27 mouse cellular contexts compared by ENCODE assay signal in the genomic region with DNA sequence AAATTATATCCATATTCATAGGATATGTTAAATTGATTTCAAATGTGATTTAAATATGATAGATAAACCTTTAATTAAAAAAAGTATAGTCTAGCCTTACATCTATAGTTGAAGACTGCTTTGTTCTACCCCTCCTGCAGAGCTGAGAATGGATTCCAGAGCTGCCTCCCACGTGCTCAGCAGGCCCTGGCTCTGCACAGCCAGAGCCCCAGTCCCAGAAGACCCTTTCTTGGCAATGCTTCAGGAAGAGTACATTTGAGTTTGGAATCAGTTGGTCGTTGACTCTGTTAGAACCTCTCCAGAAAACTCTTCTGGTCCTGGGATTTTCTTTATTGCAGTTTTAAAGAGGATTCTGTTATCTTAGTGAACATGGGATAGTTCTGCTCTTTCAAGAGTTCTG. TPM values are rescaled to one million over a fixed set of nuclear protein-coding genes. Genes with fewer than 3 reads are reported as not detected.
DNase-seq lines count a peak whose midpoint lies in the region; ATAC-seq and TF ChIP-seq lines count a peak whose summit lies in the region.
"Had no signal": no experiment of that assay in that cellular context is flagged by ENCODE, and none has a peak within 500 bp of the region (broad histone marks: within the 10 kb centered on the region; RNA-seq: fewer than 3 reads in every experiment).

No protein-coding gene starts in this region.

- peak; percentile 81 for DNase-seq in embryonic facial prominence, embryonic 14.5 days (ENCODE audit: low spot score)
- no peak for DNase-seq in embryonic facial prominence, embryonic 10.5 days (ENCODE audit: low spot score)
- DNase-seq in limb, embryonic 14.5 days (ENCODE audit: low spot score) = peak; percentile 63
- no peak for DNase-seq in limb, embryonic 10.5 days (ENCODE audit: low spot score)
- peak; percentile 25 for DNase-seq in midbrain, embryonic 14.5 days
- DNase-seq: adrenal gland, adult 2 months; adrenal gland, postnatal 10 days; adrenal gland, postnatal 25 days; B cell, adult 2 months; cerebellum, adult 11 months; cerebellum, adult 18-20 months; cerebellum, adult 8-10 months; cerebellum, adult 9-11 months; cerebellum, postnatal 14 days; cerebellum, postnatal 36 days; embryo, embryonic 11 days had no signal

- WGBS in embryonic facial prominence, embryonic 14.5 days = 11% methylated on average over 2 of the region's 2 CpGs
- 39% methylated on average over 2 of the region's 2 CpGs for WGBS in embryonic facial prominence, embryonic 10.5 days
- 14% methylated on average over 2 of the region's 2 CpGs for WGBS in limb, embryonic 14.5 days
- WGBS in limb, embryonic 10.5 days = 41% methylated on average over 2 of the region's 2 CpGs
- 29% methylated on average over 2 of the region's 2 CpGs for WGBS in midbrain, embryonic 14.5 days
- WGBS in midbrain, embryonic 15.5 days = 19% methylated on average over 2 of the region's 2 CpGs

- no peak for TF ChIP-seq POLR2A in limb, embryonic 14.5 days (IDR thresholded peaks at IDR 0.05; ENCODE audit: borderline replicate concordance, extremely low read depth, insufficient read depth, insufficient read length)

- H3K36me3 ChIP-seq in embryonic facial prominence, embryonic 14.5 days (ENCODE audit: control insufficient read depth, insufficient read depth, low read length) = no peaks in the 10 kb centered on the region
- no peaks in the 10 kb centered on the region for H3K36me3 ChIP-seq in embryonic facial prominence, embryonic 10.5 days (replicated peaks)
- no peaks in the 10 kb centered on the region for H3K36me3 ChIP-seq in limb, embryonic 14.5 days (ENCODE audit: control insufficient read depth, insufficient read depth, low read length)
- no peaks in the 10 kb centered on the region for H3K36me3 ChIP-seq in limb, embryonic 10.5 days
- H3K36me3 ChIP-seq in midbrain, embryonic 14.5 days (ENCODE audit: control insufficient read depth, insufficient read depth, low read length) = no peaks in the 10 kb centered on the region
- H3K36me3 ChIP-seq in midbrain, embryonic 15.5 days (replicated peaks) = no peaks in the 10 kb centered on the region
- H3K36me3 ChIP-seq: embryonic facial prominence, embryonic 12.5 days; embryonic facial prominence, embryonic 15.5 days; forebrain, embryonic 10.5 days; forebrain, embryonic 12.5 days; G1E had no signal

- H3K4me3 ChIP-seq in embryonic facial prominence, embryonic 14.5 days (ENCODE audit: low read depth, low read length) = no peak overlapping the region
- no peak overlapping the region for H3K4me3 ChIP-seq in embryonic facial prominence, embryonic 10.5 days
- no peak overlapping the region for H3K4me3 ChIP-seq in limb, embryonic 14.5 days (replicated peaks; ENCODE audit: low read length)
- H3K4me3 ChIP-seq in limb, embryonic 10.5 days = no peak overlapping the region
- H3K4me3 ChIP-seq in midbrain, embryonic 14.5 days (replicated peaks; ENCODE audit: low read depth, low read length) = no peak overlapping the region
- no peak overlapping the region for H3K4me3 ChIP-seq in midbrain, embryonic 15.5 days
- H3K4me3 ChIP-seq: embryonic facial prominence, embryonic 12.5 days; embryonic facial prominence, embryonic 15.5 days; erythroblast, embryonic 14.5 days; forebrain, embryonic 10.5 days; forebrain, embryonic 12.5 days had no signal

- no peak overlapping the region for H3K27ac ChIP-seq in embryonic facial prominence, embryonic 14.5 days (replicated peaks; ENCODE audit: low read depth, low read length)
- H3K27ac ChIP-seq in embryonic facial prominence, embryonic 10.5 days (replicated peaks) = no peak overlapping the region
- no peak overlapping the region for H3K27ac ChIP-seq in limb, embryonic 14.5 days (replicated peaks; ENCODE audit: low read depth, low read length)
- H3K27ac ChIP-seq in limb, embryonic 10.5 days = no peak overlapping the region
- no peak overlapping the region for H3K27ac ChIP-seq in midbrain, embryonic 14.5 days (replicated peaks; ENCODE audit: low read depth, low read length)
- H3K27ac ChIP-seq in midbrain, embryonic 15.5 days = no peak overlapping the region
- H3K27ac ChIP-seq: embryonic facial prominence, embryonic 12.5 days; embryonic facial prominence, embryonic 15.5 days; forebrain, embryonic 10.5 days; forebrain, embryonic 12.5 days had no signal

- H3K4me2 ChIP-seq in embryonic facial prominence, embryonic 14.5 days (ENCODE audit: low read depth, low read length) = no peak overlapping the region
- H3K4me2 ChIP-seq in limb, embryonic 14.5 days (replicated peaks; ENCODE audit: low read depth, low read length, severe bottlenecking) = no peak overlapping the region
- H3K4me2 ChIP-seq in midbrain, embryonic 14.5 days (ENCODE audit: low read length) = no peak overlapping the region
- no peak overlapping the region for H3K4me2 ChIP-seq in midbrain, embryonic 15.5 days
- H3K4me2 ChIP-seq: embryonic facial prominence, embryonic 12.5 days; embryonic facial prominence, embryonic 15.5 days; forebrain, embryonic 12.5 days had no signal

- H3K9ac ChIP-seq in embryonic facial prominence, embryonic 14.5 days (ENCODE audit: low read depth, low read length) = no peak overlapping the region
- no peak overlapping the region for H3K9ac ChIP-seq in limb, embryonic 14.5 days (ENCODE audit: low read depth, low read length, severe bottlenecking)
- no peak overlapping the region for H3K9ac ChIP-seq in midbrain, embryonic 14.5 days (replicated peaks; ENCODE audit: low read length)
- H3K9ac ChIP-seq in midbrain, embryonic 15.5 days = no peak overlapping the region
- H3K9ac ChIP-seq: embryonic facial prominence, embryonic 12.5 days; embryonic facial prominence, embryonic 15.5 days; forebrain, embryonic 12.5 days had no signal

- 0 out of 2 replicates have a peak, but pooled peaks have one; percentile 72 for ATAC-seq in embryonic facial prominence, embryonic 14.5 days (ENCODE audit: low read depth)
- ATAC-seq in limb, embryonic 14.5 days (ENCODE audit: low FRiP score, low read depth) = 0 out of 2 replicates have a peak, but pooled peaks have one; percentile 53
- no peak for ATAC-seq in midbrain, embryonic 14.5 days (ENCODE audit: low FRiP score, low TSS enrichment)
- no peak for ATAC-seq in midbrain, embryonic 15.5 days (replicated peaks)
- ATAC-seq: CD4-positive, CD25-positive, alpha-beta regulatory T cell, adult 4 months; forebrain, embryonic 14.5 days; forebrain, embryonic 16.5 days had no signal

- H3K4me1 ChIP-seq in embryonic facial prominence, embryonic 14.5 days (ENCODE audit: control insufficient read depth, insufficient read depth, low read length) = 0 out of 2 replicates have a peak, but pooled peaks cover 3% of the 10 kb centered on the region
- H3K4me1 ChIP-seq in embryonic facial prominence, embryonic 10.5 days = no peaks in the 10 kb centered on the region
- peaks cover 9% of the 10 kb centered on the region; the same call in 1 of the 2 replicates for H3K4me1 ChIP-seq in limb, embryonic 14.5 days (ENCODE audit: control insufficient read depth, insufficient read depth, low read length)
- H3K4me1 ChIP-seq in limb, embryonic 10.5 days = no peaks in the 10 kb centered on the region
- no peaks in the 10 kb centered on the region for H3K4me1 ChIP-seq in midbrain, embryonic 14.5 days (ENCODE audit: control insufficient read depth, insufficient read depth, low read length)
- H3K4me1 ChIP-seq in midbrain, embryonic 15.5 days = no peaks in the 10 kb centered on the region; the same call in 1 of the 2 replicates
- H3K4me1 ChIP-seq: embryonic facial prominence, embryonic 12.5 days; forebrain, embryonic 10.5 days; forebrain, embryonic 12.5 days had no signal

- no peaks in the 10 kb centered on the region for H3K27me3 ChIP-seq in embryonic facial prominence, embryonic 14.5 days (replicated peaks; ENCODE audit: control insufficient read depth, insufficient read depth, low read length)
- no peaks in the 10 kb centered on the region for H3K27me3 ChIP-seq in embryonic facial prominence, embryonic 10.5 days (replicated peaks; ENCODE audit: low read depth, poor library complexity, severe bottlenecking)
- no peaks in the 10 kb centered on the region for H3K27me3 ChIP-seq in limb, embryonic 14.5 days (ENCODE audit: control insufficient read depth, insufficient read depth, low read length)
- no peaks in the 10 kb centered on the region for H3K27me3 ChIP-seq in limb, embryonic 10.5 days (ENCODE audit: low read depth, poor library complexity, severe bottlenecking)
- H3K27me3 ChIP-seq in midbrain, embryonic 14.5 days (ENCODE audit: control insufficient read depth, insufficient read depth, low read length) = no peaks in the 10 kb centered on the region
- H3K27me3 ChIP-seq in midbrain, embryonic 15.5 days (replicated peaks) = no peaks in the 10 kb centered on the region
- H3K27me3 ChIP-seq: CH12.LX; embryonic facial prominence, embryonic 12.5 days; embryonic facial prominence, embryonic 15.5 days; forebrain, embryonic 12.5 days had no signal

- no peaks in the 10 kb centered on the region for H3K9me3 ChIP-seq in embryonic facial prominence, embryonic 14.5 days (ENCODE audit: control insufficient read depth, low read length)
- H3K9me3 ChIP-seq in embryonic facial prominence, embryonic 10.5 days = no peaks in the 10 kb centered on the region
- H3K9me3 ChIP-seq in limb, embryonic 14.5 days (ENCODE audit: control insufficient read depth, low read length) = no peaks in the 10 kb centered on the region
- H3K9me3 ChIP-seq in limb, embryonic 10.5 days (replicated peaks) = no peaks in the 10 kb centered on the region
- no peaks in the 10 kb centered on the region for H3K9me3 ChIP-seq in midbrain, embryonic 14.5 days (ENCODE audit: control insufficient read depth, low read length)
- no peaks in the 10 kb centered on the region for H3K9me3 ChIP-seq in midbrain, embryonic 15.5 days
- H3K9me3 ChIP-seq: embryonic facial prominence, embryonic 12.5 days; embryonic facial prominence, embryonic 15.5 days; forebrain, embryonic 10.5 days; forebrain, embryonic 12.5 days had no signal

RNA-seq across cellular contexts. Expression of a gene that starts 45.7 kb away (rescaled TPM):
- 0.90 TPM in 1 of 2 replicates, not detected in the other for polyA plus RNA-seq in embryonic facial prominence, embryonic 14.5 days (2014; fragmentation: Nextera tagmentation; extraction: Ambion mirVana)
- polyA plus RNA-seq in embryonic facial prominence, embryonic 10.5 days (2016; fragmentation: Nextera tagmentation; extraction: Ambion mirVana) = not detected in 2 replicates
- polyA plus RNA-seq in limb, embryonic 14.5 days (2012; rRNA removed) = 0.10 TPM in 1 of 2 replicates, not detected in the other
- 0.26 TPM in 1 of 2 replicates, not detected in the other for polyA plus RNA-seq in limb, embryonic 14.5 days (2014; fragmentation: Nextera tagmentation; extraction: Ambion mirVana)
- not detected in 2 replicates for polyA plus RNA-seq in limb, embryonic 10.5 days (2016; fragmentation: Nextera tagmentation; extraction: Ambion mirVana)
- 0.24 and 0.77 TPM in 2 replicates for polyA plus RNA-seq in midbrain, embryonic 14.5 days (2014; fragmentation: Nextera tagmentation; extraction: Ambion mirVana)
- polyA plus RNA-seq in midbrain, embryonic 15.5 days (2015; fragmentation: Nextera tagmentation; extraction: Ambion mirVana) = 1.3 and 1.5 TPM in 2 replicates
- polyA plus RNA-seq: adrenal gland, adult 2 months; CD4-positive, CD25-positive, alpha-beta regulatory T cell, adult 4 months; embryonic facial prominence, embryonic 12.5 days; erythroblast, embryonic 14.5 days; forebrain, embryonic 10.5 days; forebrain, embryonic 12.5 days; G1E had no signal

Comparison
In these comparisons a context has a peak if more than half of its experiments do, and no peak if none do; other contexts are left out.
1. DNase-seq: peak in embryonic facial prominence, embryonic 14.5 days (single experiment), limb, embryonic 14.5 days (single experiment) and midbrain, embryonic 14.5 days (single experiment); none in embryonic facial prominence, embryonic 10.5 days (single experiment) and limb, embryonic 10.5 days (single experiment).
2. ATAC-seq: peak in embryonic facial prominence, embryonic 14.5 days (single experiment) and limb, embryonic 14.5 days (single experiment); none in midbrain, embryonic 14.5 days (single experiment) and midbrain, embryonic 15.5 days (single experiment).